Mouse (Mus musculus) hindbrain, embryonic 14.5 days (tissue): ENCODE measurements around the gene Adgrl3. TPM values are rescaled to one million over a fixed set of nuclear protein-coding genes. Genes with fewer than 3 reads are reported as not detected.

Experiments
- ATAC-seq: fragments of 200-750 bp; cut with Nextera tagmentation; 2 replicates; pipeline ENCODE4 v1.8.0; 2017; ENCODE audit warnings: moderate number of reproducible peaks, mild to moderate bottlenecking, moderate TSS enrichment, moderate library complexity; ENCODE audit not compliant: low FRiP score
- DNase-seq: peaks from one replicate; pipeline ENCODE4 v3.0.0-alpha.2; 2015; ENCODE audit warnings: low spot score
- H3K27ac ChIP-seq: fragments of 300-500 bp; sonication (generic); 2 replicates; pipeline ENCODE4 v1.5.1; 2014; ENCODE audit warnings: mild to moderate bottlenecking, moderate library complexity
- H3K27me3 ChIP-seq: fragments of 300-500 bp; sonication (generic); 2 replicates; pipeline ENCODE4 v1.6.1; 2014; ENCODE audit warnings: mild to moderate bottlenecking, low read length, mixed read lengths; ENCODE audit not compliant: control insufficient read depth, insufficient read depth
- H3K36me3 ChIP-seq: fragments of 300-500 bp; sonication (generic); replicated peaks from 2 replicates; pipeline ENCODE4 v1.6.1; 2014; ENCODE audit not compliant: control insufficient read depth, insufficient read depth
- H3K4me1 ChIP-seq: fragments of 300-500 bp; sonication (generic); replicated peaks from 2 replicates; pipeline ENCODE4 v1.6.1; 2014; ENCODE audit warnings: antibody characterized with exemption, low read length, mixed read lengths; ENCODE audit not compliant: control insufficient read depth, insufficient read depth
- H3K4me2 ChIP-seq: fragments of 300-500 bp; sonication (generic); replicated peaks from 2 replicates; pipeline ENCODE4 v1.6.1; 2014; ENCODE audit warnings: mild to moderate bottlenecking, moderate library complexity
- H3K4me3 ChIP-seq: fragments of 300-500 bp; sonication (generic); replicated peaks from 2 replicates; pipeline ENCODE4 v1.5.1; 2014; ENCODE audit warnings: mild to moderate bottlenecking, low read length
- H3K9ac ChIP-seq: fragments of 300-500 bp; sonication (generic); 2 replicates; pipeline ENCODE4 v1.6.1; 2014
- H3K9me3 ChIP-seq: fragments of 300-500 bp; sonication (generic); 2 replicates; pipeline ENCODE4 v1.6.1; 2016; ENCODE audit warnings: low read length; ENCODE audit not compliant: control insufficient read depth
- WGBS: fragments of 180-500 bp; shearing (Covaris S2); extraction: QIAGEN DNeasy Blood & Tissue Kit; methylation state at CpG from one replicate; pipeline ENCODE4 v1.1.7; 2014; 5-methylcytosine and 5-hydroxymethylcytosine counted together
- polyA plus RNA-seq: library from polyadenylated mRNA; unstranded; fragments of >200 nt; fragmentation: Nextera tagmentation; extraction: Ambion mirVana; gene quantifications from 2 replicates; pipeline ENCODE4 v1.2.1, GENCODE M21; 2014

The Adgrl3 gene
- polyA plus RNA-seq, 1 experiment from 2014 or later: 77.7 TPM

GRCm38 (mm10) chr5:81068173-81068572 is 48.2 kb downstream of the Adgrl3 start:
- Histone ChIP-seq H3K4me1 (no peaks in the 10 kb centered on the region), H3K9me3 (no peaks in the 10 kb centered on the region), H3K4me3 (no peak overlapping the region), H3K27me3 (no peaks in the 10 kb centered on the region), H3K9ac (no peak overlapping the region), H3K4me2 (no peak overlapping the region), H3K27ac (no peak overlapping the region), H3K36me3 (no peaks in the 10 kb centered on the region)
- 74% methylated on average over 6 of the region's 6 CpGs for WGBS
- ATAC-seq (no peak), DNase-seq (no peak)

DNA sequence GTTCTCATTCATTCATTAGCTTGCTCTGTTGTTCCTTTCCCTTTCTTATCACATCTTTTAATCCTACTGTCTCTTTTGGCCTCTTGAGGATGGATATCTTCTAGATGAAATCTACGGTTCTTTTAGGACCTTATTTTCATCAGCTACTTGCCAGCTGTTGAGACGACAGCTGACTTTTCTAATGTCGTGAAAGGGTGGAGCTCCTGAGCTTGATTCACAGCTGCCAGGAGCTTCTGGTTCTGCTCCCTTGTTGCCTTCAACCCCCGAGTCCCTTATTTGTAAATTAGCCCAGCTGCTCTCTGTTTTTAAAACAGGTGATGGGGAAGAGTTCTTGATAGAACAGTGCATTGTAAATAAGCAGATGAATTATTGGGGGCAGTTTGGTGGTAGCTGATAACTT is 48.9 kb downstream of the Adgrl3 start:
- WGBS: 55% methylated on average over 4 of the region's 4 CpGs
- no peaks in the 10 kb centered on the region for H3K36me3 ChIP-seq
- H3K27me3 ChIP-seq: no peaks in the 10 kb centered on the region
- ATAC-seq (no peak), DNase-seq (no peak)
- H3K4me1 ChIP-seq: no peaks in the 10 kb centered on the region
- no peak overlapping the region for H3K9ac ChIP-seq
- H3K9me3 ChIP-seq: no peaks in the 10 kb centered on the region
- no peak overlapping the region for H3K4me2 ChIP-seq
- H3K4me3 ChIP-seq: no peak overlapping the region
- H3K27ac ChIP-seq: no peak overlapping the region

DNA sequence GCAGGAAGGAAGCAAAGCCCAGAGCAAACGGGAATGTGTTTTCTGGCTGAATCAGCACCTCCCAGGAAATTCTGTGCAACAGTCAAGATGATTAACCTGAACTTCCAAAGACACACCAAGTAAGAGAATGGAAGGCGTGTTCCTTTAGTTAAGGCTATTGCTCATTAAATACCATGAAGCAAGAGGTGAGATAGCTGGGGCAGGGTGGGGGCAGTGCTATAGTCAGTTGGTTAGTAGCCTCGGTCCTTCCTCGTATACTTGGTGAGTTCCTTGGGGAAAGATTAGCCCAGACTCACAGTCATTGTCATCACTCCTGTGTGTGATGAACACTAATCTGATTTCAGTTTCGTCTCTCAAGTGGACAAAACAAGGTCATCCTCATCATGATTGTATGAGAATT is 53.0 kb downstream of the Adgrl3 start:
- no peak for ATAC-seq
- WGBS: 74% methylated on average over 5 of the region's 5 CpGs
- DNase-seq: no peak

DNA sequence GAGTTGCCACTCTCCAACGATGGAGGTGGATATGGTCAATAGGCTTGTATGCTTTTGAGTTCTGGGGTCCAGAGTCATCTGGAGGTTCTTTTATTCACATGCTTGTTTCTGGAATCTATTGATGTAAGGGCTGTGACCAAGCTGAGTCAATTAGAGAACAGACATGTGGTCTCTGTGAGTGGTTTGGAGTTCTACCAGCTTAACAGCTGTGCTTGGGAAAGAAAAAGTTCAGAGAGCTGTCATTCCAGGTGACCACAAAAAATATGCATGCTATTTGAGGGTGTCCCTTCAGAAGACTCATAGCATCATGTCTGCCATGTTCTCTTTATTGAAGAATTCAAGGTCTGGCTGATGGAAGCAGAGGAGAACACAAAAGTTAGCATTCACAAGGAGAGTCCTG is 53.9 kb downstream of the Adgrl3 start:
- no peak overlapping the region for H3K9ac ChIP-seq
- H3K27ac ChIP-seq: no peak overlapping the region
- H3K4me1 ChIP-seq: peaks cover 14% of the 10 kb centered on the region; the same call in 1 of the 2 replicates
- H3K9me3 ChIP-seq: no peaks in the 10 kb centered on the region
- no peaks in the 10 kb centered on the region for H3K36me3 ChIP-seq
- WGBS: 84% methylated on average over 1 of the region's 1 CpGs
- no peak overlapping the region for H3K4me3 ChIP-seq
- DNase-seq (no peak), ATAC-seq (no peak)
- no peak overlapping the region for H3K4me2 ChIP-seq
- H3K27me3 ChIP-seq: no peaks in the 10 kb centered on the region

More for the DNA sequence above, 53.0 kb downstream of the Adgrl3 start:
- Histone ChIP-seq H3K9me3 (no peaks in the 10 kb centered on the region), H3K4me1 (peaks cover 14% of the 10 kb centered on the region; the same call in 1 of the 2 replicates), H3K27me3 (no peaks in the 10 kb centered on the region), H3K4me3 (no peak overlapping the region), H3K9ac (no peak overlapping the region), H3K36me3 (no peaks in the 10 kb centered on the region), H3K4me2 (no peak overlapping the region), H3K27ac (no peak overlapping the region)

DNA sequence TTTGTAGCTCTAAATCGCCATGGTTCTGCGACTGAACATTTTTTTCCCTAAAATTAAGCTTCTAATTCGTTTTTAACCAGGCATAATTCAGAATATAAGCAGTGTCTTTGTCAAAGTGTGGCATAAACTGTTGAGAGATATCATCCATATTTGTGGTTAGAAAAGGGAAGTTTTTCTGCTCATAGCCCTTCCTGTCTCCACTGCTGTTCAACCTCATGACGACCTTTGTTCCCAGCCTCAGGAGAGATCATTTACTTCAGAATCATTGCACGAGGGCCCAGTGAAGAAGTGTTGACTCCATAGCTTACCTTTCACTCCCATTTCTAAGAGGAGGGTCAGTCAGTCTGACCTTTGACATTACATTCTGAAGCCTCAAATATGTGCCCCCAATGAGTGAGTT is 56.4 kb downstream of the Adgrl3 start:
- DNase-seq (no peak), ATAC-seq (no peak)
- H3K9me3 ChIP-seq: no peaks in the 10 kb centered on the region
- H3K27ac ChIP-seq: no peak overlapping the region
- peaks cover 14% of the 10 kb centered on the region; the same call in 1 of the 2 replicates for H3K4me1 ChIP-seq
- no peaks in the 10 kb centered on the region for H3K27me3 ChIP-seq
- no peak overlapping the region for H3K4me2 ChIP-seq
- H3K9ac ChIP-seq: no peak overlapping the region
- 62% methylated on average over 5 of the region's 5 CpGs for WGBS
- no peaks in the 10 kb centered on the region for H3K36me3 ChIP-seq
- H3K4me3 ChIP-seq: no peak overlapping the region

- H3K27me3 ChIP-seq: no peaks in the 10 kb centered on the region
- WGBS: 84% methylated on average over 7 of the region's 7 CpGs
- ATAC-seq: no peak
- H3K9ac ChIP-seq: no peak overlapping the region
- H3K4me1 ChIP-seq: peaks cover 14% of the 10 kb centered on the region; the same call in 1 of the 2 replicates
- no peak for DNase-seq
- H3K4me3 ChIP-seq: no peak overlapping the region
- no peak overlapping the region for H3K27ac ChIP-seq
- no peaks in the 10 kb centered on the region for H3K9me3 ChIP-seq
- H3K36me3 ChIP-seq: no peaks in the 10 kb centered on the region
- no peak overlapping the region for H3K4me2 ChIP-seq
Measured at GRCm38 (mm10) chr5:81077031-81077430, 57.1 kb downstream of the Adgrl3 start.

- Histone ChIP-seq H3K4me2 (no peak overlapping the region), H3K9me3 (no peaks in the 10 kb centered on the region), H3K4me1 (peaks cover 14% of the 10 kb centered on the region; the same call in 1 of the 2 replicates), H3K9ac (no peak overlapping the region), H3K36me3 (no peaks in the 10 kb centered on the region), H3K27me3 (no peaks in the 10 kb centered on the region), H3K27ac (no peak overlapping the region), H3K4me3 (no peak overlapping the region)
- 92% methylated on average over 1 of the region's 1 CpGs for WGBS
- DNase-seq (no peak), ATAC-seq (no peak)
Measured at GRCm38 (mm10) chr5:81077990-81078389, 58.1 kb downstream of the Adgrl3 start.

DNA sequence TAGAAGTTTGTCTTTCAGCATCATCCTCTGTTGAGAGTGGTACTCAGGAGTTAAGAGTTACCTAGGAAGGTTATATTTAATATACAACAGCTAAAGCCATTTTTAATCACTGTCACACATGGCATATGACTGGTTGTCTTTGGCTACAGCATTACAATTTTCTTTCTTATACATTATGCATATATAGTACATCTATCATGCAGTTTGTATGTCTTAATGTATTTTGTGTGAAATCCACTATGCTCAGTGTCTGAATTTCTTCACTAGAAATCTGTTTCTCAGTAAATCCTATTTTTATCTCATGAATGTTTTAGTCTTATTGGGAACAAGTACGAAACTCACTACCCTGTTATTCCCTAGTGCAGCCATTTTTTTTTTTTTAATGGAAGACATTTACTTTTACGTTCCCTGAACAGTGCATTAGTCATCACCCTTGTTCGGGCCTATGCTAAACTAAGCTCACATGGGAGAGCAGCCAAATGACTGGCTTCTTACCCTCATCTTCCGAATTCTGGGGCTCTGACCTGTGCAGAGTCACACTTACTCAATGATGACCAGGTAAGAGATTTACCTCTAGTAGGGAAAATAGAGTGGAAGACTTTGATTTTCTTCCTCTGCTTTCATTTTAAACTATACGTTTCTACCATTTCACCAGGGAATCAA is 63.9 kb downstream of the Adgrl3 start:
- peaks cover 13% of the 10 kb centered on the region for H3K4me1 ChIP-seq
- DNase-seq: no peak

DNA sequence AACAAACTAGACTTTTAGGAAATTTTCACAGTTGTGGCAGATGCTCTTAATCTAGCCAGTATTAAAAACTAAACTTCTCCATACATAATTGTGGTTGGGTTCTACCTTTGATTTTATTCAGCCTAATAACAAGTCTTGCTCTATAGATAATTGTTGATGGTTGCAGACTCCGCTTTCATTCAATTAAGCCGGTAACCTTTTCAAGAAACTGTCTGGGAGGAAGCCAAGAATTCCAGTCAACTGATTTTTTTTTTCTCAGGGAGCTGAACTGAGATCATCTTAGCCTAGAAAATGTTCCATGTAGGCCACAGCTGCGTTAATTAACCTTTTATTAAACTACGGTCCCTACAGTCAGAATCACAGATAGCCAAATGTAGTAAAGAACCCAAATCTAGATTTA is 65.2 kb downstream of the Adgrl3 start:
- no peak overlapping the region for H3K27ac ChIP-seq
- H3K4me1 ChIP-seq: peaks cover 15% of the 10 kb centered on the region
- H3K9me3 ChIP-seq: no peaks in the 10 kb centered on the region
- no peaks in the 10 kb centered on the region for H3K27me3 ChIP-seq
- whole genome bisulfite sequencing: 46% methylated on average over 4 of the region's 4 CpGs
- no peak overlapping the region for H3K9ac ChIP-seq
- no peak overlapping the region for H3K4me3 ChIP-seq
- no peaks in the 10 kb centered on the region for H3K36me3 ChIP-seq
- no peak for ATAC-seq
- peak; percentile 42 for DNase-seq
- H3K4me2 ChIP-seq: no peak overlapping the region

More for the DNA sequence above, 63.9 kb downstream of the Adgrl3 start:
- Histone ChIP-seq H3K9me3 (no peaks in the 10 kb centered on the region), H3K4me3 (no peak overlapping the region), H3K36me3 (no peaks in the 10 kb centered on the region), H3K9ac (no peak overlapping the region), H3K27me3 (no peaks in the 10 kb centered on the region), H3K27ac (no peak overlapping the region), H3K4me2 (no peak overlapping the region)
- no peak for ATAC-seq
- WGBS: 79% methylated on average over 5 of the region's 5 CpGs

- DNase-seq (no peak), ATAC-seq (no peak)
- Histone ChIP-seq H3K4me1 (peaks cover 15% of the 10 kb centered on the region), H3K4me2 (no peak overlapping the region), H3K27ac (no peak overlapping the region), H3K9ac (no peak overlapping the region), H3K4me3 (no peak overlapping the region), H3K9me3 (no peaks in the 10 kb centered on the region), H3K36me3 (no peaks in the 10 kb centered on the region), H3K27me3 (no peaks in the 10 kb centered on the region)
- 73% methylated on average over 2 of the region's 2 CpGs for WGBS
Measured at GRCm38 (mm10) chr5:81088667-81089066, 68.7 kb downstream of the Adgrl3 start.
